Mouse (Mus musculus): Measurements from ENCODE around the gene Shf. TPM values are rescaled to one million over a fixed set of nuclear protein-coding genes. Genes with fewer than 3 reads are reported as not detected.

Shf gene
- total RNA-seq, 1 experiment = 9.2 TPM

DNA sequence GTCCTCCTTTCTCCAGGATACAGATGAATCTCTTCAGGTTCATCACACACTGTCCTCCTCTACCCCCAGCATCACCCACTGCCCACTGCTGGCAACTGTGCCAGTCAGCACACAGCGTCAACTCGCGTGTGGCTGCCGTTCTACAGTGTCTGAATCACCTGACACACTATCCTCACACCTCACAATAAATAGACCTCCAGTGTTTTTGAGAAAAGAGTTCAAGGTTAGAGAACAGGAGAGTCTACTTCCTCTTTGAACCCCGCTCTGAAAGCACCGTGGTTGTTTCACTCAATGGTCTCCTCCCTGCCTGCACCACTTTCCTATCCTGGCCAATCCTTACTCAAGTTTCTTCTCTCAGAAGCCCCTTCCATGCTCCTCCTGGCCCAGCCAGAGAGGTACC lies 7.8 kb downstream of the Shf start:
- H3K27ac ChIP-seq (ENCODE audit: insufficient read depth, low read depth, low read length, poor library complexity, severe bottlenecking) = no peak overlapping the region
- peaks cover 0 to 9% of the 10 kb centered on the region in 2 experiments; a peak in 1 of 4 replicates for H3K4me1 ChIP-seq (ENCODE audit: control insufficient read depth in 2 of 2, insufficient read depth in 2 of 2, low read length in 2 of 2, poor library complexity in 1 of 2)
- H3K36me3 ChIP-seq (ENCODE audit: control insufficient read depth, insufficient read depth, low read length, poor library complexity, severe bottlenecking) = peaks cover 5% of the 10 kb centered on the region; the same call in 1 of the 2 replicates
- no peak for TF ChIP-seq MAFK (IDR thresholded peaks at IDR 0.05; ENCODE audit: insufficient read depth, low read depth, low read length)
- TF ChIP-seq ZNF384 (IDR thresholded peaks at IDR 0.05; ENCODE audit: low read depth, low read length) = no peak
- no peak for TF ChIP-seq ZC3H11A (IDR thresholded peaks at IDR 0.05; ENCODE audit: borderline replicate concordance, low read depth, low read length)
- no peak overlapping the region for H3K9ac ChIP-seq (ENCODE audit: insufficient read depth, low read depth, low read length, poor library complexity, severe bottlenecking)
- in situ Hi-C loops (cut with MboI; ENCODE audit: low sequenced_read_pairs in 2 of 2, unreplicated experiment in 2 of 2) = no loop called here
- no peak overlapping the region for H3K4me3 ChIP-seq (ENCODE audit: insufficient read depth in 1 of 2, low read depth in 1 of 2, low read length in 2 of 2, poor library complexity in 1 of 2, severe bottlenecking in 1 of 2)
- DNase-seq (ENCODE audit: low read depth, low spot score) = no peak
- H3K9me3 ChIP-seq (ENCODE audit: control insufficient read depth, insufficient read depth, low read depth, low read length) = no peaks in the 10 kb centered on the region

- H3K36me3 ChIP-seq (ENCODE audit: control insufficient read depth, insufficient read depth, low read length, poor library complexity, severe bottlenecking) = peaks cover 5% of the 10 kb centered on the region; the same call in 1 of the 2 replicates
- in situ Hi-C loops (cut with MboI; ENCODE audit: low sequenced_read_pairs in 2 of 2, unreplicated experiment in 2 of 2) = no loop called here
- H3K27ac ChIP-seq (ENCODE audit: insufficient read depth, low read depth, low read length, poor library complexity, severe bottlenecking) = no peak overlapping the region; the same call in 1 of the 2 replicates
- no peak for DNase-seq (ENCODE audit: low read depth, low spot score)
- no peak for TF ChIP-seq ZC3H11A (IDR thresholded peaks at IDR 0.05; ENCODE audit: borderline replicate concordance, low read depth, low read length)
- TF ChIP-seq ZNF384 (IDR thresholded peaks at IDR 0.05; ENCODE audit: low read depth, low read length) = no peak
- H3K4me3 ChIP-seq (ENCODE audit: insufficient read depth in 1 of 2, low read depth in 1 of 2, low read length in 2 of 2, poor library complexity in 1 of 2, severe bottlenecking in 1 of 2) = no peak overlapping the region
- H3K9ac ChIP-seq (ENCODE audit: insufficient read depth, low read depth, low read length, poor library complexity, severe bottlenecking) = no peak overlapping the region
- no peaks in the 10 kb centered on the region for H3K9me3 ChIP-seq (ENCODE audit: control insufficient read depth, insufficient read depth, low read depth, low read length)
- H3K4me1 ChIP-seq (ENCODE audit: control insufficient read depth in 2 of 2, insufficient read depth in 2 of 2, low read length in 2 of 2, poor library complexity in 1 of 2) = peaks cover 0 to 13% of the 10 kb centered on the region in 2 experiments; a peak in 2 of 4 replicates
Measured at GRCm38 (mm10) chr2:122360310-122360709, 8.7 kb downstream of the Shf start.

DNA sequence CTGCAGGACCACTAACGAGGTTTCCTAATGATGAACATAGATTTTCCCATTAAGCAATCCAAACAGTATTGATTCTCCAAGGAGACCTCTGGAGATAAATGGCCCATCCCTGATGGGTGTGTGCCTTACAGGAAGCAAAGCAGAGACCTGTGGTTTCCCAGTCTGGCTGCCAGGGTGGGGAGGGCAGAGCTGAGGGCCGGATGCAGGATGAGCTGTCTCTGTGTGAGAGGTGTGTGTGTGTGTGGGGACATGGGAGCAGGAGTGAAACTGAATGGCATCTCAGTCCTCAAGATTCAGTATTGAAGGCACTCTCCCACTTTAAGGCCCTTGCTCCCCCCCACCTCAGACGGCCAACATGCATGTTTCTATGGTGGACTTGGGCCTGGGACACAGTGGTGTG lies 12.8 kb downstream of the Shf start:
- no peak overlapping the region for H3K9ac ChIP-seq (ENCODE audit: insufficient read depth, low read depth, low read length, poor library complexity, severe bottlenecking)

GRCm38 (mm10) chr2:122355389-122355788 lies 13.6 kb downstream of the Shf start:
- H3K4me1 ChIP-seq (ENCODE audit: control insufficient read depth in 2 of 2, insufficient read depth in 2 of 2, low read length in 2 of 2, poor library complexity in 1 of 2) = peaks cover 1 to 35% of the 10 kb centered on the region in 2 experiments; a peak in 3 of 4 replicates
- no peaks in the 10 kb centered on the region; the same call in 1 of the 2 replicates for H3K36me3 ChIP-seq (ENCODE audit: control insufficient read depth, insufficient read depth, low read length, poor library complexity, severe bottlenecking)
- no peak overlapping the region for H3K27ac ChIP-seq (ENCODE audit: insufficient read depth, low read depth, low read length, poor library complexity, severe bottlenecking)
- in situ Hi-C loops (cut with MboI; ENCODE audit: low sequenced_read_pairs in 2 of 2, unreplicated experiment in 2 of 2) = no loop called here
- TF ChIP-seq CHD2 (IDR thresholded peaks at IDR 0.05; ENCODE audit: low read depth, low read length) (no peak), MAFK (IDR thresholded peaks at IDR 0.05; ENCODE audit: insufficient read depth, low read depth, low read length) (no peak), ZC3H11A (IDR thresholded peaks at IDR 0.05; ENCODE audit: borderline replicate concordance, low read depth, low read length) (no peak), ZNF384 (IDR thresholded peaks at IDR 0.05; ENCODE audit: low read depth, low read length) (no peak), HCFC1 (IDR thresholded peaks at IDR 0.05; ENCODE audit: borderline replicate concordance, insufficient read depth, low read length) (no peak)
- H3K9ac ChIP-seq (ENCODE audit: insufficient read depth, low read depth, low read length, poor library complexity, severe bottlenecking) = no peak overlapping the region
- H3K4me3 ChIP-seq (ENCODE audit: insufficient read depth in 1 of 2, low read depth in 1 of 2, low read length in 2 of 2, poor library complexity in 1 of 2, severe bottlenecking in 1 of 2) = no peak overlapping the region
- H3K9me3 ChIP-seq (ENCODE audit: control insufficient read depth, insufficient read depth, low read depth, low read length) = no peaks in the 10 kb centered on the region
- no peak for DNase-seq (ENCODE audit: low read depth, low spot score)

More for the DNA sequence above, 12.8 kb downstream of the Shf start:
- peaks cover 2% of the 10 kb centered on the region; the same call in 1 of the 2 replicates for H3K36me3 ChIP-seq (ENCODE audit: control insufficient read depth, insufficient read depth, low read length, poor library complexity, severe bottlenecking)
- in situ Hi-C loops (cut with MboI; ENCODE audit: low sequenced_read_pairs in 2 of 2, unreplicated experiment in 2 of 2) = no loop called here
- DNase-seq (ENCODE audit: low read depth, low spot score) = no peak
- no peak overlapping the region for H3K4me3 ChIP-seq (ENCODE audit: insufficient read depth in 1 of 2, low read depth in 1 of 2, low read length in 2 of 2, poor library complexity in 1 of 2, severe bottlenecking in 1 of 2)
- TF ChIP-seq ZNF384 (IDR thresholded peaks at IDR 0.05; ENCODE audit: low read depth, low read length) (no peak), MAFK (IDR thresholded peaks at IDR 0.05; ENCODE audit: insufficient read depth, low read depth, low read length) (no peak), HCFC1 (IDR thresholded peaks at IDR 0.05; ENCODE audit: borderline replicate concordance, insufficient read depth, low read length) (no peak), CHD2 (IDR thresholded peaks at IDR 0.05; ENCODE audit: low read depth, low read length) (no peak), ZC3H11A (IDR thresholded peaks at IDR 0.05; ENCODE audit: borderline replicate concordance, low read depth, low read length) (no peak)
- H3K4me1 ChIP-seq (ENCODE audit: control insufficient read depth in 2 of 2, insufficient read depth in 2 of 2, low read length in 2 of 2, poor library complexity in 1 of 2) = peaks cover 1 to 32% of the 10 kb centered on the region in 2 experiments; a peak in 3 of 4 replicates
- no peaks in the 10 kb centered on the region for H3K9me3 ChIP-seq (ENCODE audit: control insufficient read depth, insufficient read depth, low read depth, low read length)
- no peak overlapping the region for H3K27ac ChIP-seq (ENCODE audit: insufficient read depth, low read depth, low read length, poor library complexity, severe bottlenecking)

Measured in ES-E14 (cell line).